Mouse (Mus musculus) left cerebral cortex, postnatal 10 days (tissue): ENCODE measurements around the gene Akr1a1. TPM values are rescaled to one million over a fixed set of nuclear protein-coding genes. Genes with fewer than 3 reads are reported as not detected.
"Not testable (repeated sequence)": the region's sequence is repeated elsewhere in the genome, so short reads cannot be mapped to it uniquely, and the experiment has no call there.

ENCODE experiments used
- DNase-seq, 2 experiments: peaks; one replicate each; pipeline ENCODE4 v3.0.0; 2021 to 2022; ENCODE audit warnings: low spot score in 2 of 2, mixed read lengths in 1 of 2; ENCODE audit errors: extremely low spot score in 1 of 2
- intact Hi-C: fragments of 180-260 bp; cut with DNase I; formaldehyde crosslinking; loops from one replicate; pipeline ENCODE4 v1.15.1; 2025
- total RNA-seq, 2 experiments: library from RNA; stranded (reverse); gene quantifications; 2 replicates each; pipeline ENCODE4 v1.2.3; 2021

The Akr1a1 gene
- total RNA-seq, result 100 to 1,000 TPM; 594 to 625 TPM

GRCm38 (mm10) chr4:116650924-116651796 lies at the start of gene Akr1a1:
TSS of gene Akr1a1 (minus strand) at chr4:116651680.
- intact Hi-C loops, result loop anchor here (5.0 kb wide), 1 partner anchor 36 kb away; the partner anchor contains the start of gene Prdx1
- peak; percentile 88 to 95 for DNase-seq

GRCm38 (mm10) chr4:116700964-116701363 lies 49.5 kb upstream of the Akr1a1 start:
- intact Hi-C loops, result no loop called here
- DNase-seq, result no peak

- intact Hi-C loops, result no loop called here
- no peak for DNase-seq
Observed at GRCm38 (mm10) chr4:116698693-116699342, 47.3 kb upstream of the Akr1a1 start.

GRCm38 (mm10) chr4:116693785-116694184 lies 42.3 kb upstream of the Akr1a1 start:
- no peak for DNase-seq
- intact Hi-C loops, result no loop called here

- intact Hi-C loops, result no loop called here
- DNase-seq, result no peak
Observed at GRCm38 (mm10) chr4:116692146-116692545, 40.7 kb upstream of the Akr1a1 start.

GRCm38 (mm10) chr4:116689309-116689876 lies 37.9 kb upstream of the Akr1a1 start:
- intact Hi-C loops, result loop anchor here (5.0 kb wide), 1 partner anchor 37 kb away; the partner anchor contains the start of gene Akr1a1
- DNase-seq, result no peak

- intact Hi-C loops, result loop anchor here (5.0 kb wide), 1 partner anchor 35 kb away; the partner anchor contains the start of gene Akr1a1
- no peak for DNase-seq
Observed at GRCm38 (mm10) chr4:116687041-116687440, 35.6 kb upstream of the Akr1a1 start.

- intact Hi-C loops, result loop anchor here (5.0 kb wide), 1 partner anchor 33 kb away; the partner anchor contains the start of gene Akr1a1
- DNase-seq, result peak; percentile 88 to 98
Observed at GRCm38 (mm10) chr4:116685402-116686061, 34.1 kb upstream of the Akr1a1 start, which contains the start of gene Prdx1. TSS of gene Prdx1 (plus strand) at chr4:116685544.

- no peak for DNase-seq
- intact Hi-C loops, result loop anchor here (5.0 kb wide), 1 partner anchor 32 kb away; the partner anchor contains the start of gene Akr1a1
Observed at GRCm38 (mm10) chr4:116684665-116685064, 33.2 kb upstream of the Akr1a1 start.

- intact Hi-C loops, result no loop called here
Observed at GRCm38 (mm10) chr4:116683957-116684356, 32.5 kb upstream of the Akr1a1 start.

GRCm38 (mm10) chr4:116680521-116680920 lies 29.0 kb upstream of the Akr1a1 start:
- DNase-seq, intact Hi-C loops: not testable (repeated sequence)

More at GRCm38 (mm10) chr4:116683957-116684356, 32.5 kb upstream of the Akr1a1 start:
- DNase-seq, result no peak

- no peak for DNase-seq
- intact Hi-C loops, result no loop called here
Observed at GRCm38 (mm10) chr4:116679141-116679540, 27.7 kb upstream of the Akr1a1 start.

GRCm38 (mm10) chr4:116677808-116678207 lies 26.3 kb upstream of the Akr1a1 start:
- intact Hi-C loops, result no loop called here

GRCm38 (mm10) chr4:116676027-116676426 lies 24.5 kb upstream of the Akr1a1 start:
- intact Hi-C loops, result no loop called here
- no peak for DNase-seq

More at GRCm38 (mm10) chr4:116677808-116678207, 26.3 kb upstream of the Akr1a1 start:
- DNase-seq, result no peak

GRCm38 (mm10) chr4:116674761-116675160 lies 23.3 kb upstream of the Akr1a1 start:
- intact Hi-C loops, DNase-seq: not testable (repeated sequence)

GRCm38 (mm10) chr4:116672785-116673184 lies 21.3 kb upstream of the Akr1a1 start:
- intact Hi-C loops, result no loop called here
- peak in 1 of 2 experiments; percentile 42 for DNase-seq

GRCm38 (mm10) chr4:116669291-116669690 lies 17.8 kb upstream of the Akr1a1 start:
- intact Hi-C loops, result no loop called here
- no peak for DNase-seq

- intact Hi-C loops, result no loop called here
Observed at GRCm38 (mm10) chr4:116668145-116668544, 16.7 kb upstream of the Akr1a1 start.

GRCm38 (mm10) chr4:116666625-116667024 lies 15.1 kb upstream of the Akr1a1 start:
- intact Hi-C loops, result no loop called here
- DNase-seq, result no peak

More at GRCm38 (mm10) chr4:116668145-116668544, 16.7 kb upstream of the Akr1a1 start:
- no peak for DNase-seq
